Mouse (Mus musculus): ENCODE measurements around the gene Ppp6r3.

DNA sequence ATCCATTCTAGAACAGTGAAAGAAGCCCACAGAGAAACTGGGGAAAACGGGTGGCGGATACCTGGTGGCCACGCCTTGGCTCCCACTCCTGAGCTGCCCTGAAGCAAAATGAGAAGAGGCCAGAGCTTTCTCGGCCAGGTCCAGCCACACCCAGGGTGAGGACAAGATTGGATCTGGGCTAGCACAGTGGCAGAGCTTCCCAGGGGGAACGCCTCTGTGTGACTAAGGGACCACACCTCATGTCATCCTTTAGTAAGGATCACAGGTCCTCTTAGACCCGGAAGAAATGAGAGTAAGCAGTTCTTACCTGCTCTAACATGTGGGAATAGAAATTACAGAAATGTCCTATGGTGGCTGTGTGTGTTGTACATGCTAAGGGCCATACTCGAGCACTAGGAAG, 49.6 kb upstream of the Ppp6r3 start:
- TF ChIP-seq CTCF (IDR thresholded peaks at IDR 0.05; ENCODE audit: extremely low read depth, insufficient read depth, insufficient read length, insufficient replicate concordance) (no peak), POLR2A (IDR thresholded peaks at IDR 0.05; ENCODE audit: low read depth, low read length) (no peak)
